Mouse (Mus musculus) heart, postnatal 14 days (tissue): ENCODE data around the gene Xlr3a. TPM values are rescaled to one million over a fixed set of nuclear protein-coding genes. Genes with fewer than 3 reads are reported as not detected.

ENCODE experiments used
- total RNA-seq, 2 experiments: library from RNA; stranded (reverse); gene quantifications; 2 replicates each; pipeline ENCODE4 v1.2.3; 2021

The Xlr3a gene
- total RNA-seq, 2 experiments from 2014 or later = 1.1 TPM; not detected in 1

Other genes starting within 250 kb of the Xlr3a start
- 10 to 100 TPM; 26.4 to 33.1 TPM for gene Cetn2, start 178.7 kb downstream of the Xlr3a start, total RNA-seq
- 1 to 10 TPM; 5.5 to 7.9 TPM for gene Nsdhl, start 178.5 kb downstream of the Xlr3a start, total RNA-seq
- gene Zfp185, start 109.8 kb downstream of the Xlr3a start, total RNA-seq = 1 to 10 TPM; 1.8 to 2.1 TPM
- gene Pnma5, start 60.0 kb downstream of the Xlr3a start, total RNA-seq = under 1 TPM in 1 of 2 experiments, not detected in 1; 0.24 TPM
- gene Pnma3, start 32.3 kb downstream of the Xlr3a start, total RNA-seq = not detected
- gene Xlr4a, start 14.6 kb downstream of the Xlr3a start, total RNA-seq = 1 to 10 TPM in 1 of 2 experiments, not detected in 1; 2.7 TPM
- not detected for gene Gm14685, start 20.0 kb upstream of the Xlr3a start, total RNA-seq
- gene Xlr5b, start 51.7 kb upstream of the Xlr3a start, total RNA-seq = not detected
- not detected for gene DXBay18, start 52.4 kb upstream of the Xlr3a start, total RNA-seq
- gene Spin2d, start 79.9 kb upstream of the Xlr3a start, total RNA-seq = not detected
- gene Xlr3b, start 95.1 kb upstream of the Xlr3a start, total RNA-seq = 1 to 10 TPM in 1 of 2 experiments, under 1 TPM in 1; 0.19 to 3.5 TPM
- gene Xlr4b, start 117.2 kb upstream of the Xlr3a start, total RNA-seq = 1 to 10 TPM in 1 of 2 experiments, under 1 TPM in 1; 0.36 to 1.4 TPM
- 1 to 10 TPM; 6.3 to 6.4 TPM for gene F8a, start 131.2 kb upstream of the Xlr3a start, total RNA-seq
- 1 to 10 TPM in 1 of 2 experiments, not detected in 1; 1.2 TPM for gene Xlr4c, start 146.0 kb upstream of the Xlr3a start, total RNA-seq
- gene Xlr3c, start 168.3 kb upstream of the Xlr3a start, total RNA-seq = not detected
- not detected for gene Xlr5a, start 195.9 kb upstream of the Xlr3a start, total RNA-seq
- not detected for gene Xlr5c, start 195.9 kb upstream of the Xlr3a start, total RNA-seq
- not detected for gene Gm45015, start 239.7 kb upstream of the Xlr3a start, total RNA-seq
- 1 to 10 TPM; 4.8 to 5.7 TPM for gene Zfp275, start 245.5 kb upstream of the Xlr3a start, total RNA-seq